Mouse (Mus musculus) kidney, postnatal 0 days (tissue): ENCODE measurements around the gene Vps45. TPM values are rescaled to one million over a fixed set of nuclear protein-coding genes. Genes with fewer than 3 reads are reported as not detected.

Source experiments
- ATAC-seq: fragments of 200-750 bp; cut with Nextera tagmentation; replicated peaks from 2 replicates; pipeline ENCODE4 v1.8.0; 2017; ENCODE audit warnings: low read depth, moderate number of reproducible peaks, moderate TSS enrichment, moderate library complexity; ENCODE audit not compliant: low FRiP score
- DNase-seq: peaks from one replicate; pipeline ENCODE4 v3.0.0-alpha.2; 2016; ENCODE audit warnings: low spot score
- H3K27ac ChIP-seq: fragments of 300-500 bp; sonication (generic); 2 replicates; pipeline ENCODE4 v1.5.1; 2014; ENCODE audit warnings: mild to moderate bottlenecking
- H3K27me3 ChIP-seq: fragments of 300-500 bp; sonication (generic); 2 replicates; pipeline ENCODE4 v1.6.1; 2014; ENCODE audit warnings: low read length, mixed read lengths; ENCODE audit not compliant: insufficient read depth
- H3K36me3 ChIP-seq: fragments of 300-500 bp; sonication (generic); 2 replicates; pipeline ENCODE4 v1.6.1; 2014; ENCODE audit warnings: low read length, mixed read lengths; ENCODE audit not compliant: insufficient read depth
- H3K4me1 ChIP-seq: fragments of 300-500 bp; sonication (generic); replicated peaks from 2 replicates; pipeline ENCODE4 v1.6.1; 2014; ENCODE audit warnings: antibody characterized with exemption, low read length, mixed read lengths; ENCODE audit not compliant: insufficient read depth
- H3K4me2 ChIP-seq: fragments of 300-500 bp; sonication (generic); 2 replicates; pipeline ENCODE4 v1.6.1; 2014; ENCODE audit warnings: mild to moderate bottlenecking, low read length, moderate library complexity, mixed read lengths
- H3K4me3 ChIP-seq: fragments of 300-500 bp; sonication (generic); replicated peaks from 2 replicates; pipeline ENCODE4 v1.5.1; 2014; ENCODE audit warnings: low read depth, low read length
- H3K9ac ChIP-seq: fragments of 300-500 bp; sonication (generic); 2 replicates; pipeline ENCODE4 v1.6.1; 2014; ENCODE audit warnings: low read depth, low read length
- H3K9me3 ChIP-seq: fragments of 300-500 bp; sonication (generic); replicated peaks from 2 replicates; pipeline ENCODE4 v1.6.1; 2016; ENCODE audit warnings: low read length, inconsistent platforms, mixed read lengths
- CTCF ChIP-seq: IDR thresholded peaks from 2 replicates; pipeline ENCODE4 v1.5.1; 2016; ENCODE audit warnings: antibody characterized with exemption, low read depth, mild to moderate bottlenecking, moderate library complexity
- WGBS: fragments of 180-500 bp; shearing (Covaris S2); extraction: QIAGEN DNeasy Blood & Tissue Kit; methylation state at CpG from one replicate; pipeline ENCODE4 v1.1.7; 2014; 5-methylcytosine and 5-hydroxymethylcytosine counted together
- polyA plus RNA-seq: library from polyadenylated mRNA; unstranded; fragments of >200 nt; fragmentation: Nextera tagmentation; extraction: Ambion mirVana; gene quantifications from 2 replicates; pipeline ENCODE4 v1.2.1, GENCODE M21; 2015

Vps45 gene
- 38.1 and 41.9 TPM in 2 replicates for polyA plus RNA-seq

GRCm38 (mm10) chr3:96058231-96058896, at the start of gene Vps45:
TSS of gene Vps45 (minus strand) at chr3:96058466.
- H3K4me3 ChIP-seq: peak within 1 kb of the TSS; percentile 65
- DNase-seq (peak; percentile 82), ATAC-seq (peak; percentile 55; the same call in 1 of the 2 replicates)
- H3K9ac ChIP-seq: peak within 1 kb of the TSS; percentile 70
- H3K9me3 ChIP-seq: no peaks in the 10 kb centered on the region
- WGBS: 2% methylated on average over 18 of the region's 18 CpGs
- H3K4me2 ChIP-seq: peak within 1 kb of the TSS; percentile 80
- H3K27me3 ChIP-seq: no peaks in the 10 kb centered on the region
- H3K36me3 ChIP-seq: 0 out of 2 replicates have a peak, but pooled peaks cover 4% of the 10 kb centered on the region
- H3K4me1 ChIP-seq: no peaks in the 10 kb centered on the region
- peak within 1 kb of the TSS; percentile 86 for H3K27ac ChIP-seq
- TF ChIP-seq CTCF: no peak

- DNase-seq: no peak
- TF ChIP-seq CTCF: no peak
- Histone ChIP-seq H3K4me3 (no peak overlapping the region), H3K27me3 (no peaks in the 10 kb centered on the region), H3K36me3 (no peaks in the 10 kb centered on the region), H3K4me1 (peaks cover 10% of the 10 kb centered on the region), H3K9ac (no peak overlapping the region), H3K9me3 (no peaks in the 10 kb centered on the region), H3K4me2 (0 out of 2 replicates have a peak overlapping the region, but pooled peaks have one; percentile 82), H3K27ac (no peak overlapping the region)
- no peak for ATAC-seq
- 89% methylated on average over 4 of the region's 4 CpGs for WGBS
Observed at GRCm38 (mm10) chr3:96106151-96106550, 47.9 kb upstream of the Vps45 start.

GRCm38 (mm10) chr3:96105232-96105747, 47.0 kb upstream of the Vps45 start:
- DNase-seq (peak; percentile 59), ATAC-seq (no peak; the same call in 1 of the 2 replicates)

GRCm38 (mm10) chr3:96104261-96105065, 46.2 kb upstream of the Vps45 start, which contains the start of gene Otud7b:
TSS of gene Otud7b (plus strand) at chr3:96104527.
- no peaks in the 10 kb centered on the region for H3K36me3 ChIP-seq
- DNase-seq (peak; percentile 83), ATAC-seq (peak; percentile 92)
- H3K27me3 ChIP-seq: no peaks in the 10 kb centered on the region
- peaks cover 10% of the 10 kb centered on the region for H3K4me1 ChIP-seq
- peak within 1 kb of the TSS; percentile 82 for H3K4me2 ChIP-seq
- peak within 1 kb of the TSS; percentile 95 for H3K9ac ChIP-seq
- H3K27ac ChIP-seq: peak within 1 kb of the TSS; percentile 92
- peak within 1 kb of the TSS; percentile 81 for H3K4me3 ChIP-seq
- H3K9me3 ChIP-seq: no peaks in the 10 kb centered on the region
- under 1% methylated on average over 69 of the region's 84 CpGs for WGBS
- no peak for TF ChIP-seq CTCF

More at GRCm38 (mm10) chr3:96105232-96105747, 47.0 kb upstream of the Vps45 start:
- peak overlapping the region; percentile 95 for H3K9ac ChIP-seq
- TF ChIP-seq CTCF: no peak
- WGBS: 8% methylated on average over 10 of the region's 10 CpGs
- H3K4me1 ChIP-seq: peaks cover 10% of the 10 kb centered on the region
- H3K4me3 ChIP-seq: peak overlapping the region; percentile 81
- peak overlapping the region; percentile 82 for H3K4me2 ChIP-seq
- H3K27me3 ChIP-seq: no peaks in the 10 kb centered on the region
- H3K36me3 ChIP-seq: no peaks in the 10 kb centered on the region
- H3K27ac ChIP-seq: peak overlapping the region; percentile 92
- no peaks in the 10 kb centered on the region for H3K9me3 ChIP-seq

GRCm38 (mm10) chr3:96103901-96104260, 45.6 kb upstream of the Vps45 start:
- under 1% methylated on average over 8 of the region's 8 CpGs for WGBS
- Histone ChIP-seq H3K27ac (peak overlapping the region; percentile 92), H3K36me3 (no peaks in the 10 kb centered on the region), H3K27me3 (no peaks in the 10 kb centered on the region), H3K4me3 (peak overlapping the region; percentile 81), H3K9ac (peak overlapping the region; percentile 95), H3K4me1 (peaks cover 10% of the 10 kb centered on the region), H3K4me2 (peak overlapping the region; percentile 82), H3K9me3 (no peaks in the 10 kb centered on the region)
- peak; percentile 62 for DNase-seq
- TF ChIP-seq CTCF: no peak
- peak; percentile 11; the same call in 1 of the 2 replicates for ATAC-seq
